Mouse (Mus musculus): ENCODE results near the gene Slc44a2. TPM values are rescaled to one million over a fixed set of nuclear protein-coding genes. Genes with fewer than 3 reads are reported as not detected.

Slc44a2 gene
- polyA plus RNA-seq, 1 experiment: 47.1 TPM

- Histone ChIP-seq H3K27me3 (ENCODE audit: control insufficient read depth, insufficient read depth, low read length) (no peaks in the 10 kb centered on the region), H3K4me1 (ENCODE audit: control insufficient read depth, insufficient read depth, low read length) (no peaks in the 10 kb centered on the region; the same call in 1 of the 2 replicates), H3K36me3 (ENCODE audit: control insufficient read depth, insufficient read depth, low read length) (no peaks in the 10 kb centered on the region), H3K4me3 (ENCODE audit: control insufficient read depth, low read depth, low read length) (no peak overlapping the region), H3K27ac (ENCODE audit: control insufficient read depth, insufficient read depth, low read depth, low read length) (no peak overlapping the region)
- TF ChIP-seq CTCF (IDR thresholded peaks at IDR 0.05; ENCODE audit: control insufficient read depth, insufficient read depth, insufficient replicate concordance, low read depth, low read length) (no peak), POLR2A (IDR thresholded peaks at IDR 0.05; ENCODE audit: control insufficient read depth, low read depth, low read length) (no peak)
Observed at GRCm38 (mm10) chr9:21351178-21351577, 30.7 kb downstream of the Slc44a2 start.

GRCm38 (mm10) chr9:21351702-21352377 is 31.3 kb downstream of the Slc44a2 start:
- Histone ChIP-seq H3K36me3 (ENCODE audit: control insufficient read depth, insufficient read depth, low read length) (no peaks in the 10 kb centered on the region), H3K27ac (ENCODE audit: control insufficient read depth, insufficient read depth, low read depth, low read length) (no peak overlapping the region), H3K4me3 (ENCODE audit: control insufficient read depth, low read depth, low read length) (no peak overlapping the region), H3K4me1 (ENCODE audit: control insufficient read depth, insufficient read depth, low read length) (no peaks in the 10 kb centered on the region; the same call in 1 of the 2 replicates), H3K27me3 (ENCODE audit: control insufficient read depth, insufficient read depth, low read length) (no peaks in the 10 kb centered on the region)
- no peak for TF ChIP-seq CTCF (IDR thresholded peaks at IDR 0.05; ENCODE audit: control insufficient read depth, insufficient read depth, insufficient replicate concordance, low read depth, low read length)
- no peak for TF ChIP-seq POLR2A (IDR thresholded peaks at IDR 0.05; ENCODE audit: control insufficient read depth, low read depth, low read length)

- no peak for TF ChIP-seq CTCF (IDR thresholded peaks at IDR 0.05; ENCODE audit: control insufficient read depth, insufficient read depth, insufficient replicate concordance, low read depth, low read length)
- no peak for TF ChIP-seq POLR2A (IDR thresholded peaks at IDR 0.05; ENCODE audit: control insufficient read depth, low read depth, low read length)
- H3K27ac ChIP-seq (ENCODE audit: control insufficient read depth, insufficient read depth, low read depth, low read length): no peak overlapping the region
- no peaks in the 10 kb centered on the region for H3K27me3 ChIP-seq (ENCODE audit: control insufficient read depth, insufficient read depth, low read length)
- H3K4me1 ChIP-seq (ENCODE audit: control insufficient read depth, insufficient read depth, low read length): no peaks in the 10 kb centered on the region
- H3K4me3 ChIP-seq (ENCODE audit: control insufficient read depth, low read depth, low read length): no peak overlapping the region
- no peaks in the 10 kb centered on the region for H3K36me3 ChIP-seq (ENCODE audit: control insufficient read depth, insufficient read depth, low read length)
Observed at GRCm38 (mm10) chr9:21352463-21353372, 32.2 kb downstream of the Slc44a2 start.

- TF ChIP-seq CTCF (IDR thresholded peaks at IDR 0.05; ENCODE audit: control insufficient read depth, insufficient read depth, insufficient replicate concordance, low read depth, low read length) (no peak), POLR2A (IDR thresholded peaks at IDR 0.05; ENCODE audit: control insufficient read depth, low read depth, low read length) (no peak)
- Histone ChIP-seq H3K4me1 (ENCODE audit: control insufficient read depth, insufficient read depth, low read length) (no peaks in the 10 kb centered on the region), H3K27ac (ENCODE audit: control insufficient read depth, insufficient read depth, low read depth, low read length) (no peak overlapping the region), H3K4me3 (ENCODE audit: control insufficient read depth, low read depth, low read length) (no peak overlapping the region), H3K36me3 (ENCODE audit: control insufficient read depth, insufficient read depth, low read length) (no peaks in the 10 kb centered on the region), H3K27me3 (ENCODE audit: control insufficient read depth, insufficient read depth, low read length) (no peaks in the 10 kb centered on the region)
Observed at GRCm38 (mm10) chr9:21353373-21353686, 32.8 kb downstream of the Slc44a2 start.

GRCm38 (mm10) chr9:21354796-21355195 is 34.3 kb downstream of the Slc44a2 start:
- TF ChIP-seq CTCF (IDR thresholded peaks at IDR 0.05; ENCODE audit: control insufficient read depth, insufficient read depth, insufficient replicate concordance, low read depth, low read length): no peak
- TF ChIP-seq POLR2A (IDR thresholded peaks at IDR 0.05; ENCODE audit: control insufficient read depth, low read depth, low read length): no peak
- no peak overlapping the region for H3K4me3 ChIP-seq (ENCODE audit: control insufficient read depth, low read depth, low read length)
- no peaks in the 10 kb centered on the region for H3K36me3 ChIP-seq (ENCODE audit: control insufficient read depth, insufficient read depth, low read length)
- no peaks in the 10 kb centered on the region for H3K27me3 ChIP-seq (ENCODE audit: control insufficient read depth, insufficient read depth, low read length)
- no peak overlapping the region for H3K27ac ChIP-seq (ENCODE audit: control insufficient read depth, insufficient read depth, low read depth, low read length)
- no peaks in the 10 kb centered on the region for H3K4me1 ChIP-seq (ENCODE audit: control insufficient read depth, insufficient read depth, low read length)

- Histone ChIP-seq H3K27ac (ENCODE audit: control insufficient read depth, insufficient read depth, low read depth, low read length) (no peak overlapping the region), H3K4me3 (ENCODE audit: control insufficient read depth, low read depth, low read length) (no peak overlapping the region), H3K27me3 (ENCODE audit: control insufficient read depth, insufficient read depth, low read length) (no peaks in the 10 kb centered on the region), H3K4me1 (ENCODE audit: control insufficient read depth, insufficient read depth, low read length) (no peaks in the 10 kb centered on the region), H3K36me3 (ENCODE audit: control insufficient read depth, insufficient read depth, low read length) (no peaks in the 10 kb centered on the region)
- no peak for TF ChIP-seq POLR2A (IDR thresholded peaks at IDR 0.05; ENCODE audit: control insufficient read depth, low read depth, low read length)
Observed at GRCm38 (mm10) chr9:21356981-21357718, 36.7 kb downstream of the Slc44a2 start.

Measured in testis, adult 2 months (tissue).